Comparison of ENCODE assay signal across 8 mouse cellular contexts in genomic region chr4:111719776-111720661, GRCm38 (mm10). TPM values are rescaled to one million over a fixed set of nuclear protein-coding genes. Genes with fewer than 3 reads are reported as not detected.
DNase-seq lines count a peak whose midpoint lies in the region; ATAC-seq and TF ChIP-seq lines count a peak whose summit lies in the region.

Gene Spata6 (plus strand): TSS chr4:111719984.

- peak; percentile 98 for DNase-seq in Muller cell, postnatal 12 days (ENCODE audit: inconsistent ontology term)
- DNase-seq in cerebellum, adult 9-11 months, result peak; percentile 12
- peak; percentile 11 to 51 for DNase-seq in frontal cortex, adult 2 months (ENCODE audit: extremely low spot score in 1 of 2, low spot score in 1 of 2)
- DNase-seq in hindbrain, embryonic 10.5 days (ENCODE audit: low spot score), result peak; percentile 91
- DNase-seq in layer of hippocampus, adult 9-11 months, result peak; percentile 72
- peak; percentile 93 for DNase-seq in lung, postnatal 0 days (ENCODE audit: low spot score)
- peak; percentile 68 for DNase-seq in ovary, postnatal 10 days (ENCODE audit: low spot score)
- peak; percentile 93 for DNase-seq in thymus, postnatal 0 days (ENCODE audit: low spot score)

- 1% methylated on average over 50 of the region's 50 CpGs for WGBS in hindbrain, embryonic 10.5 days
- WGBS in lung, postnatal 0 days, result under 1% methylated on average over 49 of the region's 50 CpGs

- H3K27ac ChIP-seq in hindbrain, embryonic 10.5 days, result peak within 1 kb of the TSS; percentile 91
- peak within 1 kb of the TSS; percentile 90 for H3K27ac ChIP-seq in lung, postnatal 0 days (ENCODE audit: low read length)

- no peaks in the 10 kb centered on the region for H3K36me3 ChIP-seq in hindbrain, embryonic 10.5 days
- no peaks in the 10 kb centered on the region for H3K36me3 ChIP-seq in lung, postnatal 0 days (ENCODE audit: insufficient read depth, low read length)

- H3K9me3 ChIP-seq in hindbrain, embryonic 10.5 days, result no peaks in the 10 kb centered on the region
- no peaks in the 10 kb centered on the region for H3K9me3 ChIP-seq in lung, postnatal 0 days (ENCODE audit: low read length)

- H3K4me2 ChIP-seq in lung, postnatal 0 days (replicated peaks; ENCODE audit: low read depth, low read length), result peak within 1 kb of the TSS; percentile 73

- no peak for TF ChIP-seq CTCF in lung, postnatal 0 days (IDR thresholded peaks at IDR 0.05)

- peak within 1 kb of the TSS; percentile 90 for H3K4me3 ChIP-seq in hindbrain, embryonic 10.5 days
- H3K4me3 ChIP-seq in lung, postnatal 0 days (ENCODE audit: low read depth, low read length), result peak within 1 kb of the TSS; percentile 89

- peak; percentile 98 for ATAC-seq in lung, postnatal 0 days

- TF ChIP-seq EP300 in lung, postnatal 0 days (IDR thresholded peaks at IDR 0.05), result no peak

- H3K9ac ChIP-seq in lung, postnatal 0 days (replicated peaks; ENCODE audit: low read depth), result peak within 1 kb of the TSS; percentile 78

- no peaks in the 10 kb centered on the region for H3K27me3 ChIP-seq in hindbrain, embryonic 10.5 days (ENCODE audit: insufficient read depth, poor library complexity, severe bottlenecking)
- no peaks in the 10 kb centered on the region for H3K27me3 ChIP-seq in lung, postnatal 0 days (replicated peaks; ENCODE audit: insufficient read depth, low read length)

- peaks cover 20% of the 10 kb centered on the region for H3K4me1 ChIP-seq in hindbrain, embryonic 10.5 days (replicated peaks)
- H3K4me1 ChIP-seq in lung, postnatal 0 days (ENCODE audit: insufficient read depth, low read depth, low read length), result peaks cover 3% of the 10 kb centered on the region; the same call in 1 of the 2 replicates

RNA-seq across cellular contexts. Expression of gene Spata6, which starts in this region (rescaled TPM):
- 4.6 and 5.4 TPM in 2 replicates for polyA plus RNA-seq in frontal cortex, adult 2 months (2012; rRNA removed)
- polyA plus RNA-seq in hindbrain, embryonic 10.5 days (2016; fragmentation: Nextera tagmentation; extraction: Ambion mirVana), result 27.6 and 29.1 TPM in 2 replicates
- 33.2 and 33.4 TPM in 2 replicates for polyA plus RNA-seq in lung, postnatal 0 days (2015; fragmentation: Nextera tagmentation; extraction: Ambion mirVana)
- 48.3 and 52.7 TPM in 2 replicates for polyA plus RNA-seq in thymus, postnatal 0 days (2015; fragmentation: Nextera tagmentation; extraction: Ambion mirVana)

Comparison
In these comparisons a context has a peak if more than half of its experiments do, and no peak if none do; other contexts are left out.
1. Peak in every context shown above with its lines: DNase-seq, ATAC-seq, H3K4me3 ChIP-seq and H3K27ac ChIP-seq.
2. DNase-seq: peak in every context shown above with its lines; median percentile 98 in Muller cell, postnatal 12 days; 93 in lung, postnatal 0 days; 93 in thymus, postnatal 0 days; 91 in hindbrain, embryonic 10.5 days; 72 in layer of hippocampus, adult 9-11 months; 68 in ovary, postnatal 10 days; 31 in frontal cortex, adult 2 months; 12 in cerebellum, adult 9-11 months.